Mouse (Mus musculus) midbrain, embryonic 14.5 days (tissue): ENCODE results near the gene Cnot8. TPM values are rescaled to one million over a fixed set of nuclear protein-coding genes. Genes with fewer than 3 reads are reported as not detected.

Experiments
- ATAC-seq: fragments of 200-750 bp; cut with Nextera tagmentation; 2 replicates; pipeline ENCODE4 v1.8.0; 2017; ENCODE audit warnings: moderate number of reproducible peaks, moderate library complexity; ENCODE audit not compliant: low FRiP score, low TSS enrichment
- DNase-seq: peaks from one replicate; pipeline ENCODE4 v3.0.0-alpha.2; 2015
- H3K27ac ChIP-seq: fragments of 300-500 bp; sonication (generic); replicated peaks from 2 replicates; pipeline ENCODE4 v1.5.1; 2014; ENCODE audit warnings: mild to moderate bottlenecking, low read depth, low read length, moderate library complexity
- H3K27me3 ChIP-seq: fragments of 300-500 bp; sonication (generic); 2 replicates; pipeline ENCODE4 v1.6.1; 2014; ENCODE audit warnings: low read length, control low read depth, mixed read lengths; ENCODE audit not compliant: control insufficient read depth, insufficient read depth
- H3K36me3 ChIP-seq: fragments of 300-500 bp; sonication (generic); 2 replicates; pipeline ENCODE4 v1.6.1; 2014; ENCODE audit warnings: low read length, control low read depth; ENCODE audit not compliant: control insufficient read depth, insufficient read depth
- H3K4me1 ChIP-seq: fragments of 300-500 bp; sonication (generic); 2 replicates; pipeline ENCODE4 v1.6.1; 2014; ENCODE audit warnings: mild to moderate bottlenecking, antibody characterized with exemption, low read length, control low read depth; ENCODE audit not compliant: control insufficient read depth, insufficient read depth
- H3K4me2 ChIP-seq: fragments of 300-500 bp; sonication (generic); 2 replicates; pipeline ENCODE4 v1.6.1; 2014; ENCODE audit warnings: mild to moderate bottlenecking, low read length, moderate library complexity
- H3K4me3 ChIP-seq: fragments of 300-500 bp; sonication (generic); replicated peaks from 2 replicates; pipeline ENCODE4 v1.5.1; 2014; ENCODE audit warnings: low read depth, low read length
- H3K9ac ChIP-seq: fragments of 300-500 bp; sonication (generic); replicated peaks from 2 replicates; pipeline ENCODE4 v1.6.1; 2014; ENCODE audit warnings: mild to moderate bottlenecking, low read length, moderate library complexity
- H3K9me3 ChIP-seq: fragments of 300-500 bp; sonication (generic); 2 replicates; pipeline ENCODE4 v1.6.1; 2016; ENCODE audit warnings: low read length, control low read depth, mixed read lengths; ENCODE audit not compliant: control insufficient read depth
- WGBS: fragments of 180-500 bp; shearing (Covaris S2); extraction: QIAGEN DNeasy Blood & Tissue Kit; methylation state at CpG from one replicate; pipeline ENCODE4 v1.1.7; 2014; 5-methylcytosine and 5-hydroxymethylcytosine counted together
- polyA plus RNA-seq: library from polyadenylated mRNA; unstranded; fragments of >200 nt; fragmentation: Nextera tagmentation; extraction: Ambion mirVana; gene quantifications from 2 replicates; pipeline ENCODE4 v1.2.1, GENCODE M21; 2014

Gene Cnot8
- polyA plus RNA-seq, 1 experiment from 2014 or later = 117 TPM

GRCm38 (mm10) chr11:58132026-58132425, 28.1 kb downstream of the Cnot8 start:
- no peak overlapping the region for H3K9ac ChIP-seq
- H3K27me3 ChIP-seq = no peaks in the 10 kb centered on the region
- no peaks in the 10 kb centered on the region for H3K9me3 ChIP-seq
- 93% methylated on average over 3 of the region's 3 CpGs for WGBS
- DNase-seq (no peak), ATAC-seq (no peak)
- H3K27ac ChIP-seq = no peak overlapping the region
- no peak overlapping the region for H3K4me2 ChIP-seq
- H3K36me3 ChIP-seq = peaks cover 97% of the 10 kb centered on the region
- no peak overlapping the region for H3K4me3 ChIP-seq
- H3K4me1 ChIP-seq = no peaks in the 10 kb centered on the region

- Histone ChIP-seq H3K36me3 (peaks cover 94% of the 10 kb centered on the region), H3K4me2 (no peak overlapping the region), H3K4me3 (no peak overlapping the region), H3K27ac (no peak overlapping the region), H3K9me3 (no peaks in the 10 kb centered on the region), H3K27me3 (no peaks in the 10 kb centered on the region), H3K4me1 (no peaks in the 10 kb centered on the region), H3K9ac (no peak overlapping the region)
- no peak for DNase-seq
- ATAC-seq = no peak
Measured at GRCm38 (mm10) chr11:58134869-58135268, 30.9 kb downstream of the Cnot8 start.

GRCm38 (mm10) chr11:58135296-58135695, 31.3 kb downstream of the Cnot8 start:
- Histone ChIP-seq H3K27ac (no peak overlapping the region), H3K4me2 (no peak overlapping the region), H3K27me3 (no peaks in the 10 kb centered on the region), H3K9me3 (no peaks in the 10 kb centered on the region), H3K4me3 (no peak overlapping the region), H3K36me3 (peaks cover 94% of the 10 kb centered on the region), H3K4me1 (no peaks in the 10 kb centered on the region), H3K9ac (no peak overlapping the region)
- DNase-seq (no peak), ATAC-seq (no peak)

- DNase-seq = no peak
- Histone ChIP-seq H3K9me3 (no peaks in the 10 kb centered on the region), H3K4me2 (no peak overlapping the region), H3K4me3 (no peak overlapping the region), H3K4me1 (no peaks in the 10 kb centered on the region), H3K27ac (no peak overlapping the region), H3K9ac (no peak overlapping the region), H3K36me3 (peaks cover 94% of the 10 kb centered on the region), H3K27me3 (no peaks in the 10 kb centered on the region)
- WGBS = 92% methylated on average over 6 of the region's 6 CpGs
- ATAC-seq = no peak
Measured at GRCm38 (mm10) chr11:58136677-58137076, 32.7 kb downstream of the Cnot8 start.

- 66% methylated on average over 11 of the region's 11 CpGs for WGBS
- no peak for ATAC-seq
- peaks cover 93% of the 10 kb centered on the region for H3K36me3 ChIP-seq
Measured at GRCm38 (mm10) chr11:58138821-58139220, 34.9 kb downstream of the Cnot8 start.

GRCm38 (mm10) chr11:58139466-58139865, 35.5 kb downstream of the Cnot8 start:
- DNase-seq = no peak
- Histone ChIP-seq H3K27ac (no peak overlapping the region), H3K9ac (no peak overlapping the region), H3K27me3 (no peaks in the 10 kb centered on the region), H3K9me3 (no peaks in the 10 kb centered on the region), H3K4me3 (no peak overlapping the region), H3K36me3 (peaks cover 93% of the 10 kb centered on the region), H3K4me1 (no peaks in the 10 kb centered on the region), H3K4me2 (no peak overlapping the region)
- WGBS = 84% methylated on average over 3 of the region's 3 CpGs
- ATAC-seq = no peak

More at GRCm38 (mm10) chr11:58138821-58139220, 34.9 kb downstream of the Cnot8 start:
- Histone ChIP-seq H3K27ac (no peak overlapping the region), H3K9me3 (no peaks in the 10 kb centered on the region), H3K27me3 (no peaks in the 10 kb centered on the region), H3K4me1 (no peaks in the 10 kb centered on the region), H3K4me2 (no peak overlapping the region), H3K4me3 (no peak overlapping the region), H3K9ac (no peak overlapping the region)
- no peak for DNase-seq

GRCm38 (mm10) chr11:58143704-58144426, 39.9 kb downstream of the Cnot8 start:
- no peak for ATAC-seq
- Histone ChIP-seq H3K9ac (no peak overlapping the region), H3K4me1 (no peaks in the 10 kb centered on the region), H3K36me3 (peaks cover 93% of the 10 kb centered on the region), H3K27me3 (no peaks in the 10 kb centered on the region), H3K27ac (no peak overlapping the region), H3K4me3 (no peak overlapping the region), H3K9me3 (no peaks in the 10 kb centered on the region), H3K4me2 (no peak overlapping the region)
- WGBS = 92% methylated on average over 9 of the region's 9 CpGs
- DNase-seq = no peak

GRCm38 (mm10) chr11:58146241-58146640, 42.3 kb downstream of the Cnot8 start:
- H3K4me2 ChIP-seq = no peak overlapping the region
- no peaks in the 10 kb centered on the region for H3K9me3 ChIP-seq
- H3K4me1 ChIP-seq = no peaks in the 10 kb centered on the region
- peaks cover 91% of the 10 kb centered on the region for H3K36me3 ChIP-seq
- H3K27me3 ChIP-seq = no peaks in the 10 kb centered on the region
- DNase-seq (no peak), ATAC-seq (no peak)
- H3K9ac ChIP-seq = no peak overlapping the region
- 93% methylated on average over 5 of the region's 5 CpGs for WGBS
- no peak overlapping the region for H3K4me3 ChIP-seq
- H3K27ac ChIP-seq = no peak overlapping the region

- DNase-seq (no peak), ATAC-seq (no peak)
- Histone ChIP-seq H3K4me1 (no peaks in the 10 kb centered on the region), H3K4me3 (no peak overlapping the region), H3K36me3 (peaks cover 80% of the 10 kb centered on the region), H3K27ac (no peak overlapping the region), H3K4me2 (no peak overlapping the region), H3K9ac (no peak overlapping the region), H3K27me3 (no peaks in the 10 kb centered on the region), H3K9me3 (no peaks in the 10 kb centered on the region)
- 95% methylated on average over 9 of the region's 9 CpGs for WGBS
Measured at GRCm38 (mm10) chr11:58155458-58155857, 51.5 kb downstream of the Cnot8 start.
